Mouse (Mus musculus) heart, embryonic 13.5 days (tissue): ENCODE data around the gene Tbc1d16. TPM values are rescaled to one million over a fixed set of nuclear protein-coding genes. Genes with fewer than 3 reads are reported as not detected.
"Not testable (repeated sequence)": the region's sequence is repeated elsewhere in the genome, so short reads cannot be mapped to it uniquely, and the experiment has no call there.

ENCODE experiments used
- ATAC-seq: fragments of 200-750 bp; cut with Nextera tagmentation; 2 replicates; pipeline ENCODE4 v1.8.0; 2017; ENCODE audit warnings: moderate TSS enrichment; ENCODE audit not compliant: insufficient number of reproducible peaks, low FRiP score, low TSS enrichment; ENCODE audit errors: extremely low read depth
- H3K27ac ChIP-seq: fragments of 300-500 bp; sonication (generic); replicated peaks from 2 replicates; pipeline ENCODE4 v1.5.1; 2015; ENCODE audit warnings: moderate library complexity, mild to moderate bottlenecking, inconsistent platforms
- H3K27me3 ChIP-seq: fragments of 300-500 bp; sonication (generic); replicated peaks from 2 replicates; pipeline ENCODE4 v1.6.1; 2015; ENCODE audit warnings: mild to moderate bottlenecking, inconsistent platforms
- H3K36me3 ChIP-seq: fragments of 300-500 bp; sonication (generic); 2 replicates; pipeline ENCODE4 v1.6.1; 2015; ENCODE audit warnings: mild to moderate bottlenecking, inconsistent platforms
- H3K4me1 ChIP-seq: fragments of 300-500 bp; sonication (generic); 2 replicates; pipeline ENCODE4 v1.6.1; 2015; ENCODE audit warnings: inconsistent platforms
- H3K4me2 ChIP-seq: fragments of 300-500 bp; sonication (generic); 2 replicates; pipeline ENCODE4 v1.6.1; 2015; ENCODE audit warnings: inconsistent platforms, mild to moderate bottlenecking, moderate library complexity
- H3K4me3 ChIP-seq: fragments of 300-500 bp; sonication (generic); 2 replicates; pipeline ENCODE4 v1.5.1; 2015; ENCODE audit warnings: moderate library complexity, mild to moderate bottlenecking, inconsistent platforms
- H3K9ac ChIP-seq: fragments of 300-500 bp; sonication (generic); 2 replicates; pipeline ENCODE4 v1.6.1; 2015; ENCODE audit warnings: inconsistent platforms, mild to moderate bottlenecking, moderate library complexity
- H3K9me3 ChIP-seq: fragments of 300-500 bp; sonication (generic); 2 replicates; pipeline ENCODE4 v1.6.1; 2016; ENCODE audit warnings: inconsistent platforms
- WGBS: fragments of 180-500 bp; shearing (Covaris S2); methylation state at CpG from one replicate; pipeline ENCODE4 v1.1.7; 2015; ENCODE audit warnings: mixed read lengths; 5-methylcytosine and 5-hydroxymethylcytosine counted together
- polyA plus RNA-seq: library from polyadenylated mRNA; unstranded; fragments of >200 nt; fragmentation: Nextera tagmentation; extraction: Ambion mirVana; gene quantifications from 2 replicates; pipeline ENCODE4 v1.2.1, GENCODE M21; 2015

The Tbc1d16 gene
- polyA plus RNA-seq, 1 experiment from 2014 or later = 9.6 TPM

- Histone ChIP-seq H3K27ac (no peak overlapping the region; the same call in 1 of the 2 replicates), H3K36me3 (no peaks in the 10 kb centered on the region), H3K9ac (peak overlapping the region; percentile 67), H3K9me3 (no peaks in the 10 kb centered on the region), H3K4me1 (0 out of 2 replicates have a peak, but pooled peaks cover 4% of the 10 kb centered on the region), H3K4me2 (peak overlapping the region; percentile 64), H3K27me3 (no peaks in the 10 kb centered on the region; the same call in 1 of the 2 replicates), H3K4me3 (peak overlapping the region; percentile 41)
- 48% methylated on average over 9 of the region's 9 CpGs for WGBS
- ATAC-seq = no peak
Measured at GRCm38 (mm10) chr11:119258216-119258571, 29.9 kb upstream of the Tbc1d16 start.

GRCm38 (mm10) chr11:119256557-119256956 lies 28.3 kb upstream of the Tbc1d16 start:
- Histone ChIP-seq H3K4me1 (peaks cover 13% of the 10 kb centered on the region), H3K27me3 (peaks cover 14% of the 10 kb centered on the region)
- 83% methylated on average over 5 of the region's 5 CpGs for WGBS
- H3K36me3 ChIP-seq, H3K9me3 ChIP-seq, H3K9ac ChIP-seq, H3K27ac ChIP-seq, H3K4me2 ChIP-seq, H3K4me3 ChIP-seq, ATAC-seq: not testable (repeated sequence)

GRCm38 (mm10) chr11:119252854-119253541 lies 24.7 kb upstream of the Tbc1d16 start:
- Histone ChIP-seq H3K27ac (no peak overlapping the region), H3K27me3 (peaks cover 21% of the 10 kb centered on the region), H3K4me1 (peaks cover 26% of the 10 kb centered on the region), H3K9ac (peak overlapping the region; percentile 69), H3K4me2 (peak overlapping the region; percentile 67), H3K9me3 (no peaks in the 10 kb centered on the region), H3K4me3 (peak overlapping the region; percentile 33), H3K36me3 (no peaks in the 10 kb centered on the region)
- WGBS = 2% methylated on average over 22 of the region's 22 CpGs
- ATAC-seq = no peak

GRCm38 (mm10) chr11:119250998-119251397 lies 22.7 kb upstream of the Tbc1d16 start:
- Histone ChIP-seq H3K27me3 (peaks cover 21% of the 10 kb centered on the region), H3K4me2 (no peak overlapping the region), H3K27ac (no peak overlapping the region), H3K36me3 (no peaks in the 10 kb centered on the region), H3K9me3 (no peaks in the 10 kb centered on the region), H3K4me1 (peaks cover 26% of the 10 kb centered on the region), H3K9ac (no peak overlapping the region), H3K4me3 (no peak overlapping the region)
- ATAC-seq = no peak
- WGBS = 33% methylated on average over 17 of the region's 17 CpGs

GRCm38 (mm10) chr11:119249011-119249410 lies 20.7 kb upstream of the Tbc1d16 start:
- H3K36me3 ChIP-seq = no peaks in the 10 kb centered on the region
- ATAC-seq = no peak
- H3K4me1 ChIP-seq = peaks cover 26% of the 10 kb centered on the region
- no peak overlapping the region for H3K4me2 ChIP-seq
- no peak overlapping the region for H3K9ac ChIP-seq
- 28% methylated on average over 6 of the region's 6 CpGs for WGBS
- H3K4me3 ChIP-seq = no peak overlapping the region
- peaks cover 21% of the 10 kb centered on the region for H3K27me3 ChIP-seq
- 0 out of 2 replicates have a peak, but pooled peaks cover 3% of the 10 kb centered on the region for H3K9me3 ChIP-seq
- H3K27ac ChIP-seq = no peak overlapping the region

GRCm38 (mm10) chr11:119245543-119245942 lies 17.2 kb upstream of the Tbc1d16 start:
- not testable (repeated sequence) for ATAC-seq, H3K9me3 ChIP-seq, H3K9ac ChIP-seq, H3K4me2 ChIP-seq, H3K36me3 ChIP-seq, H3K4me1 ChIP-seq, H3K27ac ChIP-seq, H3K4me3 ChIP-seq, H3K27me3 ChIP-seq
- WGBS = 88% methylated on average over 6 of the region's 6 CpGs

- no peak overlapping the region for H3K4me3 ChIP-seq
- no peak overlapping the region for H3K9ac ChIP-seq
- H3K4me2 ChIP-seq = no peak overlapping the region
- 90% methylated on average over 12 of the region's 12 CpGs for WGBS
- H3K4me1 ChIP-seq = peaks cover 11% of the 10 kb centered on the region
- H3K9me3 ChIP-seq = 0 out of 2 replicates have a peak, but pooled peaks cover 3% of the 10 kb centered on the region
- H3K27me3 ChIP-seq = no peaks in the 10 kb centered on the region
- H3K27ac ChIP-seq = no peak overlapping the region
- H3K36me3 ChIP-seq = no peaks in the 10 kb centered on the region
- no peak for ATAC-seq
Measured at GRCm38 (mm10) chr11:119239480-119239879, 11.2 kb upstream of the Tbc1d16 start.

- WGBS = 9% methylated on average over 11 of the region's 11 CpGs
- peak overlapping the region; percentile 40 for H3K4me3 ChIP-seq
- H3K4me1 ChIP-seq = peaks cover 11% of the 10 kb centered on the region
- H3K9ac ChIP-seq = peak overlapping the region; percentile 63
- H3K4me2 ChIP-seq = peak overlapping the region; percentile 76
- peak; percentile 45; the same call in 1 of the 2 replicates for ATAC-seq
- H3K9me3 ChIP-seq = 0 out of 2 replicates have a peak, but pooled peaks cover 4% of the 10 kb centered on the region
- no peaks in the 10 kb centered on the region for H3K27me3 ChIP-seq
- H3K27ac ChIP-seq = peak overlapping the region; percentile 8; the same call in 1 of the 2 replicates
- H3K36me3 ChIP-seq = no peaks in the 10 kb centered on the region
Measured at GRCm38 (mm10) chr11:119238305-119238721, 10.0 kb upstream of the Tbc1d16 start.

- peak; percentile 33; the same call in 1 of the 2 replicates for ATAC-seq
- Histone ChIP-seq H3K27me3 (no peaks in the 10 kb centered on the region), H3K27ac (0 out of 2 replicates have a peak overlapping the region, but pooled peaks have one; percentile 8), H3K9me3 (0 out of 2 replicates have a peak, but pooled peaks cover 4% of the 10 kb centered on the region), H3K4me1 (peaks cover 11% of the 10 kb centered on the region), H3K9ac (peak overlapping the region; percentile 63), H3K4me2 (peak overlapping the region; percentile 76), H3K36me3 (no peaks in the 10 kb centered on the region), H3K4me3 (peak overlapping the region; percentile 40)
- WGBS = 15% methylated on average over 20 of the region's 20 CpGs
Measured at GRCm38 (mm10) chr11:119237568-119238304, 9.4 kb upstream of the Tbc1d16 start.

- no peak for ATAC-seq
- Histone ChIP-seq H3K9ac (no peak overlapping the region), H3K9me3 (0 out of 2 replicates have a peak, but pooled peaks cover 4% of the 10 kb centered on the region), H3K4me2 (no peak overlapping the region), H3K4me1 (peaks cover 11% of the 10 kb centered on the region), H3K4me3 (no peak overlapping the region), H3K27me3 (no peaks in the 10 kb centered on the region), H3K27ac (no peak overlapping the region), H3K36me3 (no peaks in the 10 kb centered on the region)
- 42% methylated on average over 3 of the region's 3 CpGs for WGBS
Measured at GRCm38 (mm10) chr11:119237007-119237406, 8.7 kb upstream of the Tbc1d16 start.

GRCm38 (mm10) chr11:119236354-119236753 lies 8.1 kb upstream of the Tbc1d16 start:
- Histone ChIP-seq H3K4me1 (peaks cover 11% of the 10 kb centered on the region), H3K9me3 (0 out of 2 replicates have a peak, but pooled peaks cover 4% of the 10 kb centered on the region), H3K4me2 (no peak overlapping the region), H3K27ac (no peak overlapping the region), H3K9ac (no peak overlapping the region), H3K36me3 (no peaks in the 10 kb centered on the region), H3K27me3 (no peaks in the 10 kb centered on the region), H3K4me3 (no peak overlapping the region)
- WGBS = 32% methylated on average over 8 of the region's 8 CpGs
- no peak for ATAC-seq
